Mouse (Mus musculus) neural tube, embryonic 12.5 days (tissue): ENCODE measurements around the gene Scn11a. TPM values are rescaled to one million over a fixed set of nuclear protein-coding genes. Genes with fewer than 3 reads are reported as not detected.

ENCODE experiments used
- ATAC-seq: fragments of 200-750 bp; cut with Nextera tagmentation; 2 replicates; pipeline ENCODE4 v1.8.0; 2017; ENCODE audit warnings: low read depth, mild to moderate bottlenecking, moderate TSS enrichment, moderate library complexity; ENCODE audit not compliant: low FRiP score
- H3K27ac ChIP-seq: fragments of 300-500 bp; sonication (generic); 2 replicates; pipeline ENCODE4 v1.5.1; 2016
- H3K27me3 ChIP-seq: fragments of 300-500 bp; sonication (generic); replicated peaks from 2 replicates; pipeline ENCODE4 v1.6.1; 2016; ENCODE audit warnings: mild to moderate bottlenecking
- H3K36me3 ChIP-seq: fragments of 300-500 bp; sonication (generic); 2 replicates; pipeline ENCODE4 v1.6.1; 2016; ENCODE audit warnings: mild to moderate bottlenecking
- H3K4me1 ChIP-seq: fragments of 300-500 bp; sonication (generic); 2 replicates; pipeline ENCODE4 v1.6.1; 2016
- H3K4me2 ChIP-seq: fragments of 300-500 bp; sonication (generic); replicated peaks from 2 replicates; pipeline ENCODE4 v1.6.1; 2016; ENCODE audit warnings: mild to moderate bottlenecking
- H3K4me3 ChIP-seq: fragments of 300-500 bp; sonication (generic); 2 replicates; pipeline ENCODE4 v1.5.1; 2016
- H3K9ac ChIP-seq: fragments of 300-500 bp; sonication (generic); 2 replicates; pipeline ENCODE4 v1.6.1; 2016; ENCODE audit warnings: mild to moderate bottlenecking
- H3K9me3 ChIP-seq: fragments of 300-500 bp; sonication (generic); 2 replicates; pipeline ENCODE4 v1.6.1; 2016; ENCODE audit warnings: mild to moderate bottlenecking
- WGBS: fragments of 180-500 bp; shearing (Covaris S2); methylation state at CpG from one replicate; pipeline ENCODE4 v1.1.7; 2016; 5-methylcytosine and 5-hydroxymethylcytosine counted together
- polyA plus RNA-seq: library from polyadenylated mRNA; unstranded; fragments of >200 nt; fragmentation: Nextera tagmentation; extraction: Ambion mirVana; gene quantifications from 2 replicates; pipeline ENCODE4 v1.2.1, GENCODE M21; 2016

Gene Scn11a
- polyA plus RNA-seq, 1 experiment from 2014 or later: 0.14 TPM

DNA sequence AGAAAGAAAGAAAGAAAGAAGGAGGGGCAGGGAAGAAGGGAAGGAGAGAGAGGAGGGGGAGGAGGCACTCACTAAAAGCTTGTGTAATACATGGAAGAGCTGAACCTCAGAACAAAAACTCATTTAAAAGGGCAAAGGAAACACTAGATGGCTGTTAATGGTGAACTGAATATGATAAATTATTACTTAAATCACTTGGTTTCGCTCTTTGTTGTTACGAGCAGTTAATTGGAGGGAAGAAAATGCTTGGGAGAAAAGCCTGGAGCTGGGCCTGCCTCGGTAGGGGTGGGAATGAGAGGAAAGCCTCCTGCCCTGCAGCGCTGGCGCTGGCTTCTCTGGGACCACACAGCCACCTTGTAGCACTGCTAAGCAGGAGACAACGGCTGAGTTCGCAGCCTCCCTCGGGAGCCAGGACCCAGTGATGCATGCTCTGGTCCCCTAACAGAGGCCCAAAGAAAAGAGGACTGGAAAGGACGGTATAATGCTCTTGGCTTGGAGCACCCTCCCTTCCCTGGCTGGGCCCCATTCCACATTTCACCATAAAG, 10.4 kb upstream of the Scn11a start:
- 38% methylated on average over 9 of the region's 9 CpGs for WGBS
- H3K9ac ChIP-seq: no peak overlapping the region
- peaks cover 5% of the 10 kb centered on the region; the same call in 1 of the 2 replicates for H3K4me1 ChIP-seq
- H3K4me3 ChIP-seq: no peak overlapping the region
- no peak overlapping the region for H3K27ac ChIP-seq
- H3K4me2 ChIP-seq: no peak overlapping the region
- H3K27me3 ChIP-seq: 0 out of 2 replicates have a peak, but pooled peaks cover 3% of the 10 kb centered on the region
- H3K9me3 ChIP-seq: no peaks in the 10 kb centered on the region
- no peaks in the 10 kb centered on the region for H3K36me3 ChIP-seq
- no peak for ATAC-seq

- WGBS: 81% methylated on average over 2 of the region's 2 CpGs
- no peak for ATAC-seq
- H3K27me3 ChIP-seq: 0 out of 2 replicates have a peak, but pooled peaks cover 3% of the 10 kb centered on the region
Measured at GRCm38 (mm10) chr9:119831001-119831400, 5.7 kb upstream of the Scn11a start.

DNA sequence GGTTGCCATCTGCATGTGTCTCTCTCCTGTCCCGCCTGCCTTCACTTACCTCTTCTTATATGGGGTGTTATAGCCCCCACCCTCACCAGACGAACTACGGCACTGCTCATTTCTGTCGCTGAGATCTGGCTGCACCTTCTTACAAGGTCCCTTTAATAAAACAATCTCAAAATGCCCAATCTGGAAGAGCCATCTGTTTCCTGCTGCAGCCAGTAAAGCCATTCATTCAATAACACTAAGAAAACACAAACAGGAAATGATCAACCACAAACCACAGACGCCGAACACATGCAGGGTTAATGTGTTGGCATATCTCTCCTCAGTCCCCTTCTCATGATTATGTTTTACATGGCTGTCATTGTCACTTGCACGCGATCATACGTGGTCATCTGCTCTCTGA, 1.5 kb downstream of the Scn11a start:
- Histone ChIP-seq H3K36me3 (no peaks in the 10 kb centered on the region), H3K27me3 (no peaks in the 10 kb centered on the region), H3K9ac (no peak overlapping the region), H3K4me1 (no peaks in the 10 kb centered on the region), H3K27ac (no peak overlapping the region), H3K9me3 (no peaks in the 10 kb centered on the region), H3K4me2 (no peak overlapping the region), H3K4me3 (no peak overlapping the region)
- ATAC-seq: no peak
- 80% methylated on average over 9 of the region's 9 CpGs for WGBS

More at GRCm38 (mm10) chr9:119831001-119831400, 5.7 kb upstream of the Scn11a start:
- Histone ChIP-seq H3K4me3 (no peak overlapping the region), H3K4me2 (no peak overlapping the region), H3K4me1 (peaks cover 4% of the 10 kb centered on the region; the same call in 1 of the 2 replicates), H3K36me3 (no peaks in the 10 kb centered on the region), H3K9me3 (no peaks in the 10 kb centered on the region), H3K9ac (no peak overlapping the region), H3K27ac (no peak overlapping the region)

DNA sequence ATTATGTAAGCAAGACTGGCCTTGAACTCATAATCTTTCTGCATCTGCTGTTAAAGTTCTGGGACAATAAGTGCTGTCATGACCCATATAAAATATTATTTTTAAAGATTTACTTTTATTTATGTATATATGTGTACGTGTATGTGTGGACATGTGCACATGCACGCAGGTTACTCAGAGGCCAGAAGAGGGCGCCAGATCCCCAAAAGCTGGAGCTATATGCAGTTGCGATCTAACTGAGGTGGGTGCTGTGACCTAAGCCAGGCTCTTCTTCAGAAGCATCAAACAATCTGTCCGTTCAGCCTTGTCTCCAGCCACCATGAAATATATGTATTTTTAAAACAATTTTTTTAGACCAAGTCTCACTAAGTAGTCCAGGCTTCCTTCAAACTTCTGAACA, 11.6 kb downstream of the Scn11a start:
- no peak for ATAC-seq
- 89% methylated on average over 5 of the region's 5 CpGs for WGBS

DNA sequence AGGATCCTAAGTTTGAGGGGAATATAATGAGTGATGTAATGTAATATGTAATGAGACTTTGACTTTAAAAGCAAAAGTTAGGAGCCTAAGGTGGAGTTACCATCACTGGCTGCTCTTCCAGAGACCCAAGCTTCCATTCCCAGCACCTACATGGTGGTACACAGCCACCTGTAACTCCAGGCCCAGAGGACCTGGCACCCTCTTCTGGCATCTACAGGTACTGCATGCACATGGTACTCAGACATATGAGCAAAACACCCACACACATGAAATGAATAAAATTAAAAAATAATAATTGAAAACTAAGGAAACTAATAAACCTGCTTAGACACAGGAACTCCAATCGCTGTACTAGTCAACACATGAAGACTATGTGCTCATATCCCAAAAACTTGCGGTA, 18.8 kb downstream of the Scn11a start:
- Histone ChIP-seq H3K36me3 (no peaks in the 10 kb centered on the region), H3K4me1 (peaks cover 14% of the 10 kb centered on the region; the same call in 1 of the 2 replicates), H3K27me3 (no peaks in the 10 kb centered on the region), H3K9me3 (no peaks in the 10 kb centered on the region), H3K27ac (no peak overlapping the region), H3K4me3 (no peak overlapping the region), H3K9ac (no peak overlapping the region), H3K4me2 (no peak overlapping the region)
- WGBS: 83% methylated on average over 2 of the region's 2 CpGs
- no peak for ATAC-seq

More for the DNA sequence above, 11.6 kb downstream of the Scn11a start:
- no peak overlapping the region for H3K27ac ChIP-seq
- no peak overlapping the region for H3K4me2 ChIP-seq
- H3K27me3 ChIP-seq: no peaks in the 10 kb centered on the region
- H3K4me1 ChIP-seq: no peaks in the 10 kb centered on the region
- no peaks in the 10 kb centered on the region for H3K36me3 ChIP-seq
- H3K4me3 ChIP-seq: no peak overlapping the region
- no peaks in the 10 kb centered on the region for H3K9me3 ChIP-seq
- H3K9ac ChIP-seq: no peak overlapping the region

GRCm38 (mm10) chr9:119804501-119804847, 20.8 kb downstream of the Scn11a start:
- no peaks in the 10 kb centered on the region for H3K27me3 ChIP-seq
- H3K4me3 ChIP-seq: no peak overlapping the region
- no peak overlapping the region for H3K9ac ChIP-seq
- WGBS: 92% methylated on average over 11 of the region's 11 CpGs
- no peak overlapping the region for H3K4me2 ChIP-seq
- H3K36me3 ChIP-seq: no peaks in the 10 kb centered on the region
- H3K9me3 ChIP-seq: no peaks in the 10 kb centered on the region
- H3K27ac ChIP-seq: no peak overlapping the region
- ATAC-seq: no peak
- H3K4me1 ChIP-seq: peaks cover 14% of the 10 kb centered on the region; the same call in 1 of the 2 replicates

GRCm38 (mm10) chr9:119803845-119804500, 21.3 kb downstream of the Scn11a start:
- 66% methylated on average over 15 of the region's 15 CpGs for WGBS
- Histone ChIP-seq H3K27ac (no peak overlapping the region), H3K4me1 (peaks cover 14% of the 10 kb centered on the region; the same call in 1 of the 2 replicates), H3K9me3 (no peaks in the 10 kb centered on the region), H3K4me2 (no peak overlapping the region), H3K27me3 (no peaks in the 10 kb centered on the region), H3K36me3 (no peaks in the 10 kb centered on the region), H3K9ac (no peak overlapping the region), H3K4me3 (no peak overlapping the region)
- peak; percentile 37; the same call in 1 of the 2 replicates for ATAC-seq

DNA sequence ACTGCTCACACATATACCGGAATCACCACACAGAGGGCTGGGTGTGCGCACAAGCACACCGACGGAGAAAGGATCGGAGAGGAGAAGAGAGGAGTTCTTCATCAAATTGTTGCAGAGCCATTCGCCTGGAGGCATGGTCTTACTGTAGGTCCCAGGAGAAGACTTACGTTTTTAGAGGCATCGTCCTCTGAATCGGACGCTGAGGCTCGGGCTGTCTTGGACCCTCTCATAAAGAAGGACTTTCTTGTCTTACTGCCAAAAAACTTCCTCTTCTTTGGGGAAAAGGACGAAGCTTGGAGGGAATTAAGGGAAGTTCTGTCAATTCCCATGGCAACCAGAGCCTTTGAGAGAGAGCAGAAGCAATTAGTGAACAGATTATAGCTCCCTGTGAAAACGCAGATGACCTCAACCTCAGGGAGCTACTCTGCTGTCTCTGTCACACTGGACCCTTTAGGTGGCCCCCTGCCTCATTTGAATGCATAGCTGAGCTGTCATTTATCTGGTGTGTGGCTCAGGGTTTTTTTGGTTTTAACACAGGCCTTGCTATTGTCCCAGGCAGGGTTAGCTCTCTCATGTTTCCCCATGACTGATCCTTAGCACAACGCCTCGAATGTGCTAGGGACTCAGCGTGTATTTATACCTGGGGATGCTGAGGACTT, 22.0 kb downstream of the Scn11a start:
- H3K9ac ChIP-seq: no peak overlapping the region
- ATAC-seq: peak; percentile 66; the same call in 1 of the 2 replicates
- no peak overlapping the region for H3K4me3 ChIP-seq
- no peak overlapping the region for H3K27ac ChIP-seq
- H3K27me3 ChIP-seq: no peaks in the 10 kb centered on the region
- peaks cover 14% of the 10 kb centered on the region; the same call in 1 of the 2 replicates for H3K4me1 ChIP-seq
- WGBS: 38% methylated on average over 16 of the region's 16 CpGs
- no peaks in the 10 kb centered on the region for H3K9me3 ChIP-seq
- H3K4me2 ChIP-seq: no peak overlapping the region
- no peaks in the 10 kb centered on the region for H3K36me3 ChIP-seq

GRCm38 (mm10) chr9:119801460-119801859, 23.8 kb downstream of the Scn11a start:
- Histone ChIP-seq H3K27me3 (no peaks in the 10 kb centered on the region), H3K4me2 (no peak overlapping the region), H3K9ac (no peak overlapping the region), H3K4me1 (peaks cover 14% of the 10 kb centered on the region; the same call in 1 of the 2 replicates), H3K36me3 (no peaks in the 10 kb centered on the region), H3K9me3 (no peaks in the 10 kb centered on the region), H3K4me3 (no peak overlapping the region), H3K27ac (no peak overlapping the region)
- ATAC-seq: no peak
- WGBS: 78% methylated on average over 6 of the region's 6 CpGs

DNA sequence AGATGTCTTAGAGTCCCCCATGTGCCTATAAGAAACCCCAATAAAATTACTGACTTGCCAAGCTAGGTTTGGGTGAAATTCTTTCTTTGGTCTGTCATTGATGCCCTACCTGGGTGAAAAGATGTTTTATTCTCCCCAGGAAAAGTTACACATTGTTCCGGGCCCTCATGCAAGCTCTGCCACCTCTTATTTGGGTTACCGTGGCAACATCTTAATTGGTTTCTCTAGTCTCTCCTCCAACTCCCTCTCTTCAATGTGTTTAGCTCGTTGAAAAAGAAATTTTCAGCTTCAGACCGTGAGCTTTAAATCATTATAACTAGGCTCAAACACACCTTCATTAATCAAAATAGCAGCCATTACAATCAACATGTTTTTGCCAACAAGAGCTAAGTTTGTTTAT, 28.5 kb downstream of the Scn11a start:
- H3K4me2 ChIP-seq: no peak overlapping the region
- H3K27ac ChIP-seq: no peak overlapping the region
- no peaks in the 10 kb centered on the region for H3K4me1 ChIP-seq
- no peaks in the 10 kb centered on the region for H3K9me3 ChIP-seq
- H3K27me3 ChIP-seq: no peaks in the 10 kb centered on the region
- no peak overlapping the region for H3K9ac ChIP-seq
- H3K36me3 ChIP-seq: no peaks in the 10 kb centered on the region
- no peak for ATAC-seq
- no peak overlapping the region for H3K4me3 ChIP-seq
- 62% methylated on average over 4 of the region's 4 CpGs for WGBS

GRCm38 (mm10) chr9:119795254-119795912, 29.9 kb downstream of the Scn11a start:
- WGBS: 84% methylated on average over 15 of the region's 15 CpGs
- no peak overlapping the region for H3K9ac ChIP-seq

DNA sequence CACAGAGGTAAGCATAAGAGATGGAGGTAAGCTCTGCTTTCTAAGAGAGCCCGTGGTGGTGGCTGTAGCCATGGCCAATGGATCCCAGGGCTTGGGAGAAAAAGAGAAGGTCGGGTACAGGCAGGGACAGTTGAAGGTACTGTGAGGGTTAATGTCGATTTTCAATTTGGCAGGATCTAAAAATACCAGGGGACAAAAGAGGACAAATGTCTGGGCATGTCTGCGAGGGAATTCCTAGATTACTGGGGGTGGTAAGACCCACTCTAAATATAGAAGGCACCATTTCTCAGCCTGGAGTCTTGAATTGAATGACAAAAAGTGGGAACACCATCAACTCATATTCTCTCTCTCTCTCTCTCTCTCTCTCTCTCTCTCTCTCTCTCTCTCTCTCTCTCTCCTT, 30.8 kb downstream of the Scn11a start:
- Histone ChIP-seq H3K36me3 (no peaks in the 10 kb centered on the region), H3K9ac (no peak overlapping the region), H3K4me1 (no peaks in the 10 kb centered on the region), H3K27me3 (no peaks in the 10 kb centered on the region), H3K9me3 (no peaks in the 10 kb centered on the region), H3K4me3 (no peak overlapping the region), H3K27ac (no peak overlapping the region), H3K4me2 (no peak overlapping the region)
- no peak for ATAC-seq
- 73% methylated on average over 4 of the region's 4 CpGs for WGBS

More at GRCm38 (mm10) chr9:119795254-119795912, 29.9 kb downstream of the Scn11a start:
- Histone ChIP-seq H3K4me1 (no peaks in the 10 kb centered on the region), H3K27me3 (no peaks in the 10 kb centered on the region), H3K4me3 (no peak overlapping the region), H3K4me2 (no peak overlapping the region), H3K9me3 (no peaks in the 10 kb centered on the region), H3K27ac (no peak overlapping the region), H3K36me3 (no peaks in the 10 kb centered on the region)
- no peak for ATAC-seq
